Mouse (Mus musculus) embryo, embryonic 10 days (tissue): ENCODE results near the gene Xrn2.

Experiments used
- DNase-seq: peaks from one replicate; pipeline ENCODE4 v3.0.0-alpha.2; 2015; ENCODE audit warnings: low spot score

Xrn2 gene

DNA sequence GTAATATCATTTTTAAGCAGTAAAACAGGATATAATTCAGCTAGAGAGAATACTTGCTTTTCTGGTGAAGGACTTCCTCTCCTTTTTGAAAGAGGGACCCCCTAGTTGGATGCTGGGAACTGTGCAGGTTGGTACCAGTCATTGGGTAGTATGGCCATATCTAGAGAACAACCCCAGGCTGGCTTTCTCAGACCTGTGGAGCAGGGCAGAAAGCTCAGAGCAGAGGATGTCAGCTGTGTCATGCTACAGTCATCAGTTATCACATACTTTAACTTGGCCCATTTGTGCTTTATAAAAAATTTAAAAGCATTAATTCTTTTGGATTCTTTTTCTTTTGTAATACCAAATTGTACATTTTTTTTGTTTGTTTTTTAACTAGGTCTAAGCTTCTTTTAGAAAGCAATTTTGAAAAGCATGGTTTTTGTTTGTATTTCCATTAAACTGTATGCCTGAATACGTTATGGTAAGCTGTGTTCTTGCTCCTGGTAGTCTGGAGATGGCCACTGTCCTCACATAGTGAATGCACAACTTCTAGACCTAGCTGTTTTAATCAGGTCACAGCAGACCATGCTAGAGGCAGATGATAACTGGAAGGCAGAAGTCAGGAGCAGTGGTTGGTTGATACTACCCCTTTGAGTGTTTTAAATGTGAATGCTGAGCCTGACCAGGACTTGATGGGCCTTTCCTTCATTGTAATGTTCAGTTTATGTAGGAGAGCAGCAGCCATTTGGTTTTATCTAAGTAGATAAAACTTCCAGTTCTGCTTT, 54.9 kb downstream of the Xrn2 start:
- no peak for DNase-seq

DNA sequence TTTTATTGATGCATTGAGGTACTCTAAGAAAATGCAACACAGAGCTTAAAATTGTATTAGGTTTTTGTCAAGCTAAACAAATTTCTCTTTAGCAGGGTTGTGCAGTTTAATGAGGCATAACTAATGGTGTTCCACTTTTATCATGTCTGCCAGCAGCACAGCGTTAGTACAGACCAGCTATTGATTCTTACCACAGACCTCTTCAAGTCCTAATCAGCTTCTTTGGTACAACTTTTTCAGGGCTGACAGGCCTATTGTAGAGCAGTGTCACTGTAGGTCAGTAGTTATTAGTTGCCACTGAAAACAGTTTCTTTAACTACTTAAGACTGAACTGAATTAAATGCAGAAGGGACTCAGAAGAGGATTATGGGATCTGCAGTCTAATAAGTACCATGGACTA, 56.3 kb downstream of the Xrn2 start:
- DNase-seq = peak; percentile 12

GRCm38 (mm10) chr2:147070305-147070704, 57.5 kb downstream of the Xrn2 start:
- DNase-seq = no peak

- no peak for DNase-seq
Observed at GRCm38 (mm10) chr2:147073962-147074361, 61.2 kb downstream of the Xrn2 start.

DNA sequence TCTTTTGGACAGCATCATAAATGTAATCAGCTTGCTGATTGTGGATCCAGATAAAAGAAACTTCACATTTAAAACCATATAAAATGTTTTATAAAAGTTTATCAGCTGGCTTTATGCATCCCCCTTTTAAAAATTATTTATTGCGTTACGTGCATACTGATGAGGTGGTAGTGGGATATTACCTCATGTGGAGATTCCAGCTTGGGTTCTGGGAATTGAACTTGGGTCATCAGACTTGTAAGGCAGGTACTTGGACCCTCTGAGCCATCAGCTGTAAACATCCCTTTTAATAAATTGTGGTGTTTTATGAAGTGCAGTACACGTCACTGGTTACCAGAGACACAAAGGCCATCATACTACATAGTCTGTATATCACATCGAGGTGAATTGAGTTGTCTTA, 61.6 kb downstream of the Xrn2 start:
- no peak for DNase-seq

DNA sequence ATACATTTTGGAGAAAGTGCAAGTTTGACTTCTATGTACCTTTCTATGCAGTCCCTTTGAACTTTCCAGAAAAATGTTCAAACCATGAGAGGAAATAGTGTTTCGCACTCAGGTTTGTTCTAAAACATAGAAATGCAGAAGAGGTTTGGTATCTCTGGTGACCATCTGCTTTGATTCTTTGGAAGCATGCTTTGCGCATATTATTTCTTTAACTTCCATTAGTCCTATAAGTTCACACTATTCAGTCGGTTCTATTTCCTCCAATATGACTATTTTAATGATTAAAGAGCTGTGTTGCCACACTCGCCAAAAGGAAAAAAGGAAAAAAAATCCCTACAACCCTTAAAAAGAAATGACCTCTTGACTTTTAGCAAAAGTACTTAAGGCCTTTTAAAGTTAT, 69.6 kb downstream of the Xrn2 start:
- DNase-seq = no peak

DNA sequence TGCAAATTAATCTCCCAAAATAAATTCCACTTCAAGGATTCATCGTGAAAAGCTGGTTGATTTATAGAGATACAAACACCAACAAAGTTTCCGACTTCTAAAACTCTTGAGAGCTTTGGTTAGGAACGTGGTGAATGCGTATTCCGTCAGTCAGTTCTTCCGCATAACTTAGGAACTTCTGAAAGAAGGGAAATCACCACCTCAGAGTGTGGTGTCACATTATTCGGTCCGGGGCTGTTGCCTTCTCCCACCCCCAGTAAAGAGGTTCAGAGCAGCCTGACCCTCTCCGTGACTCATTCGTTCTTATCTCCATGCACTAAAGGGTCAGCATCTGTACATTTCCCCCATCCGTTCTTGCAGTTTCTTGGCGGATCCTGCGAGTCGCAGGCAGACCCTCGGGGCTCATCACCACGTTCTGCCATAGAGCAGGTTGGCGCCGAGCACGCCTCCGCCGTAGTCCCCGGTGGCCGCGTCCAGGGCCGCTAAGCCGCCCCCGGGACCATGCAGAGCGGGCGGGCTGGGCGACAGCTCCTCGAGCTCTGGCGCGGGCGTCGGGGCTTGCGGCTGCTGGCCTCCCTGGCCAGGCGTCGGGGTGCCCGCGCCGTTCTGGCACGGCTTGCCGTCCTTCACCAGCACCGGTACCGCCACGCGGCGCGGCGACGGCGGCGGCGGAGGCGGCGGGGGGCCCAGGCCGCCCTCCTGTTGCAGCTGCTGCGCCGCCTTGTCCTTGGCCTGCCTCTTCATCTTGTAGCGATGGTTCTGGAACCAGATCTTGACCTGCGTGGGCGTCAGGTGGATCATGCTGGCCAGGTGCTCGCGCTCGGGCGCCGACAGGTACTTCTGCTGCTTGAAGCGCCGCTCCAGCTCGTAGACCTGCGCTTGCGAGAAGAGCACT, 70.9 kb downstream of the Xrn2 start:
- DNase-seq = peak; percentile 44

DNA sequence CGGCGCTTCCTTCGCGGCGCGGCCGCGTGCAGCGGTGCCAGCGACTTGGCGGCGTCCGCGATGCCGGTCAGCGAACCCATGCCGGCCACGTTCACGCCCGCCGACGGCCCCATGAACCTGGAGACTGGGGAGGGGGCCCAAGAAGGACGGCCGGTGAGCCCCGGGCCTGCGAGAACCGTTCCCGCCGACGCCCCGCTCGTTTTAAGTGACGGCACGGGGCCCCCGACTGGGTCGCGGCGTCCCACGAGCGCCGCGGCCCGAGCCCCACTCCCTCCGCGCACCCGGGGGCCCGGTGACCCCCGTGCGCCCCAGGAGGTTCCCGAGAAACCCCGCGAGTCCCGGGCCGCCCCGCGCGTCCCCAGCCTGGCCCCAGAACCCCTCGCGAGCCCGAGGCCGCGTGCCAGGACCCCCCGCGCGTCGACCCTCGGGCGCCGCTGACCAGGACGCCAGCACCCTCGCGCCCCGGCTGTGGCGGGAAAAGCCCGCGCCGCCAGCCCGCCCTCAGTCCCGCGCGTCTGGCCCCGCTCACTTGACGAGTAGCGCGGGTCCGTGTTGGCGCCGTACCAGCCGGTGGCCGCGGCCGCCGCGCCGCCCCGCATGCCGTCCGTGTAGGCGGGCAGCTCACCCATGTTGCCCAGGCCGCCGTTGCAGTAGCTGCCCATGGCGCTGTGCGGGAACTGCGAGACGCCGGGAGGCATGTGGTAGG, 71.7 kb downstream of the Xrn2 start:
- peak; percentile 26 for DNase-seq

DNA sequence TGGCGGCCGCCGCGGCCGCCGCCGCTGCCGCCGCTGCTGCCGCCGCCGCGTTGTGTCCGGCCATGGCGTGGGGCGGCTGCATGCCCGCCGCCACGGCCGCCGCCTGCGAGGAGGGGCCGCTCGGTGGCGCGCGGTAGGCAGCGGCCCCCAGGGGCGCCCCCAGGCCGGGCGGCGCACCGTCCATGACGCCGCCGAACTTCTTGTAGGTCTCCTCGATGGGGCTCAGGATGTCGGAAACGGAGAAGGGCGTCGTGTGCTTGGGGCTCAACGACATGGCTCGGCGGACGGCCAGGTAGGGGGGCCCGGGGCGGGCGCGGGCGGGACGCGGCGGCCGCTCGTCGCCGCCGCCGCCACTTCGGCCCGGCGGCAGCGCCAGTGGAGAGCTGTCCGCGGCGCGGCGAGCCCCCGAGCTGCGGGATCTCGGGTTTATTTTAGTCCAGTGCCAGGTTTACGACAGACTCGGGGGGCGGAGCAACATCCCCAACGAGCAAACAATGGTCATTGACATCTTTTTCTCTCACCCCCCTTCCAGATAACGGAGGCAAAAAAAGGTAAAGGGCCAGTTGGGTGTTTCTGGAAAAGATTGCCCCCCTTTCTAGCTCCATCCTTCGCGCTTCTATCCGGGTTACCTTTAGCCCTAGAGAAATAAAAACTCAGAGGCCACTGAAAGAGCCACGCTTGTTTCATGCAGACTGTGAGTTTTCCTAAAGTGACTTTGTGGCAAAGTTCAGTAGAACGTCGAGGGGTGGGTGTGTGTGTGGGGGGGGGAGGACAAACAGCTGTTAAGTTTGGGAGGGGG, 72.5 kb downstream of the Xrn2 start, which contains the start of gene Nkx2-4:
Gene Nkx2-4 (minus strand): TSS at position 374 of the 799 bp plus-strand sequence.
- peak; percentile 23 for DNase-seq

DNA sequence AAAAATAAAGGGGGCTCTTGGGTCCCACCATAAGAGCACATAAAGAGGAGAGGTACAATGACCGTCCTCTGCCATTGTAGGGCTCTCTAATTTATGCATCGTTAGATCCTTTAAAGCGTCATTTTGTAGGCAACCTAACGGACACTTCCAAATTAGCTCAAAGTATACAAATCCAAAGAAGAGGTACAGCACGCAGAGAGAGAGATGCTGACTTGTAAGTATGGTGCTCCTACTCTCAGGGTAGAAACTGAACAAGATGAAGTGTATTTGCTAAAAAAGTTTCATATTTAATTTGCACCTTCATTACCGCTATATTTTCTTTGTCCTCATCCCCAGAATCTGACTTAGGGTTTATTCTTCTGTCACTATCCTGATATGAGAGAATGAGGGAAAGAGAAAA, 73.1 kb downstream of the Xrn2 start:
- no peak for DNase-seq

- no peak for DNase-seq
Observed at GRCm38 (mm10) chr2:147086441-147086840, 73.6 kb downstream of the Xrn2 start.

GRCm38 (mm10) chr2:147119736-147120135, 106.9 kb downstream of the Xrn2 start:
- DNase-seq = no peak

DNA sequence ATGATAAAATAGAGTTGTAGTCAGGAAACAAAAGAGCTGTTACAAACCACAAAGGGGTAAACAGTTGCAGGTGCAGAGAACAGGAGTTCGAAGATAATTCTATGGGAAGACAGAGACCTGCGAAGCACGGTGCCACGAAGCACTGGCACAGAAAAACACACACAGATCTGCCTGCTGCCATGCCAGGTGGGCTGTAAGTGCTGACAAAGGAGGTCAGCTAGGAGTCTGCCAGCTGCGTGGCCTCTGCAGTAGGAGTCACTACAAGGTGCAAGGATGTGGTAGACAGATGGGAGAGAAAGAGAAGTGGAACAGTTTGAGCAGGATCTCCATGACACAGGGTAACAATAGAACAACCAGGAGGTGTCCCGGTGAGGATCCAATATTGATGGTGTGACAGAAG, 114.6 kb downstream of the Xrn2 start:
- DNase-seq = no peak
